Mouse (Mus musculus): ENCODE results near the gene E130114P18Rik.

E130114P18Rik gene

DNA sequence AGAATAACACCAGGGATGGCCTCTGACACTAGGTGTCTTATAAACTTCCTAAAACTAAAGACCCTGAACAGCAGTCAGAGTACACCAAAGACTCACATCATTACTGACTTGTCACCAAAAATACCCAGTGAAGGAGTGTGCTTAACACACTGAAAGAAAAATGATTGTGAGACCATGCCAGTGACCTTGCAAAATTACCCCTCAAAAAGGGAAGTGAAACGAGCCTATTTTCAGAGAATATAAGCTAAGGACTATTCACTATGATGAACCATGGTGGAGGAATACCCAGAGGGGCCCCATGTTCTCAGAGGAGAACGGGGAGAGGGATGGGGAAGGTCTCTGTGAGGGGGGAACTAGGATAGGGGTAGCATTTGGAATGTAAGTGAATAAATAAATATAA is 245.8 kb downstream of the E130114P18Rik start:
- no peak for DNase-seq (ENCODE audit: low spot score)

DNA sequence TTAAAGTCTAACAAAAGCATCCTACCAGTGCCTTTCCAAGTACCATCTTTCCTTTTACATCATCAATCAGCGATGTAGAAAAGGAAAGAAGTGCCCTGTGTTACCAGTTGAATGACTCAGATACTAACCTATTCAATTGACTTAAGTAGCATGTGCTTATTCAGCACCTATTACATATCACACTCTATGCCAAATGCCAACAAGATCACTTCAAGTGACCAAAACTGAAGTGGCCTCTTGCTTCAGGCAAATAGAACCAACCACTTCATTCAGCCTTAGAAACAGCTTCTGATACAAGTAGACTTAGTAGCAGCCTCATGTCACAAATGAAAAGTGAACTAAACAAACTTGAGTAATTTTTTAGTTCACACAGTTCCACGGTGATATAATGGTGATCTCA is 249.4 kb downstream of the E130114P18Rik start:
- DNase-seq (ENCODE audit: low spot score) = no peak
